Mouse (Mus musculus): ENCODE measurements at regions not wholly inside any gene's neighbourhood (a gene's known extent, or its start where the extent isn't known, plus 50 kb on each side); places are given as distances from the start of the nearest gene placed in this dataset.

GRCm38 (mm10) chr11:63481676-63482310 is 353.0 kb downstream of the Pmp22 start:
- no peak for DNase-seq (ENCODE audit: low read depth)

GRCm38 (mm10) chr11:63482593-63482992 is 353.8 kb downstream of the Pmp22 start:
- DNase-seq (ENCODE audit: low read depth): no peak

- DNase-seq (ENCODE audit: low read depth): no peak
These were observed 358.4 kb downstream of the Pmp22 start for GRCm38 (mm10) chr11:63487203-63487602.

- DNase-seq (ENCODE audit: low read depth): no peak
These were observed 373.4 kb downstream of the Pmp22 start for GRCm38 (mm10) chr11:63502181-63502580.

- DNase-seq (ENCODE audit: low read depth): no peak
These were observed 378.6 kb downstream of the Pmp22 start for GRCm38 (mm10) chr11:63507387-63507786.

- DNase-seq (ENCODE audit: low read depth): no peak
These were observed 379.9 kb downstream of the Pmp22 start for GRCm38 (mm10) chr11:63508727-63509126.

GRCm38 (mm10) chr11:63510611-63511010 is 381.8 kb downstream of the Pmp22 start:
- DNase-seq (ENCODE audit: low read depth): no peak

- DNase-seq (ENCODE audit: low read depth): no peak
These were observed 385.8 kb downstream of the Pmp22 start for GRCm38 (mm10) chr11:63514615-63515014.

GRCm38 (mm10) chr11:63518847-63519246 is 390.1 kb downstream of the Pmp22 start:
- no peak for DNase-seq (ENCODE audit: low read depth)

- no peak for DNase-seq (ENCODE audit: low read depth)
These were observed 395.5 kb downstream of the Pmp22 start for GRCm38 (mm10) chr11:63524254-63524653.

- DNase-seq (ENCODE audit: low read depth): no peak
These were observed 396.6 kb downstream of the Pmp22 start for GRCm38 (mm10) chr11:63525431-63525830.

- no peak for DNase-seq (ENCODE audit: low read depth)
These were observed 396.1 kb downstream of the Hs3st3b1 start for GRCm38 (mm10) chr11:63525956-63526355.

GRCm38 (mm10) chr11:63532752-63533151 is 389.3 kb downstream of the Hs3st3b1 start:
- no peak for DNase-seq (ENCODE audit: low read depth)

- no peak for DNase-seq (ENCODE audit: low read depth)
These were observed 388.4 kb downstream of the Hs3st3b1 start for GRCm38 (mm10) chr11:63533555-63534200.

GRCm38 (mm10) chr11:63537693-63538092 is 384.4 kb downstream of the Hs3st3b1 start:
- DNase-seq (ENCODE audit: low read depth): no peak

- no peak for DNase-seq (ENCODE audit: low read depth)
These were observed 378.0 kb downstream of the Hs3st3b1 start for GRCm38 (mm10) chr11:63543971-63544696.

- DNase-seq (ENCODE audit: low read depth): no peak
These were observed 376.6 kb downstream of the Hs3st3b1 start for GRCm38 (mm10) chr11:63545516-63545915.

- no peak for DNase-seq (ENCODE audit: low read depth)
These were observed 361.6 kb downstream of the Hs3st3b1 start for GRCm38 (mm10) chr11:63560466-63560865.

GRCm38 (mm10) chr11:63562696-63563095 is 359.4 kb downstream of the Hs3st3b1 start:
- no peak for DNase-seq (ENCODE audit: low read depth)

- no peak for DNase-seq (ENCODE audit: low read depth)
These were observed 356.4 kb downstream of the Hs3st3b1 start for GRCm38 (mm10) chr11:63565471-63566232.

- no peak for DNase-seq (ENCODE audit: low read depth)
These were observed 352.2 kb downstream of the Hs3st3b1 start for GRCm38 (mm10) chr11:63569785-63570479.

- DNase-seq (ENCODE audit: low read depth): no peak
These were observed 351.4 kb downstream of the Hs3st3b1 start for GRCm38 (mm10) chr11:63570646-63571045.

Measured in c-Kit-positive CD71-negative TER-119-negative erythroid progenitor cells, embryonic 14.5 days (primary cell).